Mouse (Mus musculus): ENCODE measurements around the gene F3. TPM values are rescaled to one million over a fixed set of nuclear protein-coding genes. Genes with fewer than 3 reads are reported as not detected.

The F3 gene
- polyA plus RNA-seq, 1 experiment = 15.6 TPM

- H3K4me3 ChIP-seq (ENCODE audit: insufficient read depth, poor library complexity, severe bottlenecking) = no peak overlapping the region
- H3K79me2 ChIP-seq (ENCODE audit: control insufficient read depth, insufficient read depth) = no peaks in the 10 kb centered on the region
- no peaks in the 10 kb centered on the region for H3K36me3 ChIP-seq (ENCODE audit: control insufficient read depth, insufficient read depth)
- H3ac ChIP-seq (ENCODE audit: control insufficient read depth, insufficient read length, low read depth) = no peak overlapping the region
- no peaks in the 10 kb centered on the region for H3K79me3 ChIP-seq (ENCODE audit: low read depth)
- TF ChIP-seq FOSL1 (IDR thresholded peaks at IDR 0.05; ENCODE audit: insufficient read depth, low read length, poor library complexity, severe bottlenecking) (no peak), MAX (IDR thresholded peaks at IDR 0.05) (no peak), CTCF (IDR thresholded peaks at IDR 0.05; ENCODE audit: control insufficient read depth, insufficient read depth, insufficient read length) (no peak), USF1 (IDR thresholded peaks at IDR 0.05; ENCODE audit: low read depth) (no peak), MYOD1 (IDR thresholded peaks at IDR 0.05; ENCODE audit: control insufficient read depth, insufficient read length, low read depth) (no peak), CEBPB (IDR thresholded peaks at IDR 0.05; ENCODE audit: low read depth) (no peak), MYOG (IDR thresholded peaks at IDR 0.05; ENCODE audit: control insufficient read depth, extremely low read depth, insufficient read length) (no peak)
- H3K27me3 ChIP-seq (ENCODE audit: control insufficient read depth, insufficient read depth, insufficient read length) = no peaks in the 10 kb centered on the region
Observed at GRCm38 (mm10) chr3:121689697-121690096, 33.6 kb upstream of the F3 start.

GRCm38 (mm10) chr3:121693001-121693730 is 30.2 kb upstream of the F3 start:
- no peak for TF ChIP-seq CTCF (IDR thresholded peaks at IDR 0.05; ENCODE audit: control insufficient read depth, insufficient read depth, insufficient read length)
- TF ChIP-seq MYOG (IDR thresholded peaks at IDR 0.05; ENCODE audit: control insufficient read depth, extremely low read depth, insufficient read length) = no peak
- TF ChIP-seq MYOD1 (IDR thresholded peaks at IDR 0.05; ENCODE audit: control insufficient read depth, insufficient read length, low read depth) = no peak
- TF ChIP-seq MAX (IDR thresholded peaks at IDR 0.05) = no peak
- no peak for TF ChIP-seq USF1 (IDR thresholded peaks at IDR 0.05; ENCODE audit: low read depth)
- Histone ChIP-seq H3K79me3 (ENCODE audit: low read depth) (no peaks in the 10 kb centered on the region), H3K4me3 (ENCODE audit: insufficient read depth, poor library complexity, severe bottlenecking) (no peak overlapping the region), H3ac (ENCODE audit: control insufficient read depth, insufficient read length, low read depth) (no peak overlapping the region), H3K27me3 (ENCODE audit: control insufficient read depth, insufficient read depth, insufficient read length) (no peaks in the 10 kb centered on the region), H3K36me3 (ENCODE audit: control insufficient read depth, insufficient read depth) (no peaks in the 10 kb centered on the region), H3K79me2 (ENCODE audit: control insufficient read depth, insufficient read depth) (no peaks in the 10 kb centered on the region)

- TF ChIP-seq MYOD1 (IDR thresholded peaks at IDR 0.05; ENCODE audit: control insufficient read depth, insufficient read length, low read depth) (no peak), CEBPB (IDR thresholded peaks at IDR 0.05; ENCODE audit: low read depth) (no peak), FOSL1 (IDR thresholded peaks at IDR 0.05; ENCODE audit: insufficient read depth, low read length, poor library complexity, severe bottlenecking) (no peak), MAX (IDR thresholded peaks at IDR 0.05) (no peak), CTCF (IDR thresholded peaks at IDR 0.05; ENCODE audit: control insufficient read depth, insufficient read depth, insufficient read length) (no peak), MYOG (IDR thresholded peaks at IDR 0.05; ENCODE audit: control insufficient read depth, extremely low read depth, insufficient read length) (no peak), USF1 (IDR thresholded peaks at IDR 0.05; ENCODE audit: low read depth) (no peak)
- no peaks in the 10 kb centered on the region for H3K79me3 ChIP-seq (ENCODE audit: low read depth)
- H3K27me3 ChIP-seq (ENCODE audit: control insufficient read depth, insufficient read depth, insufficient read length) = no peaks in the 10 kb centered on the region
- no peaks in the 10 kb centered on the region for H3K36me3 ChIP-seq (ENCODE audit: control insufficient read depth, insufficient read depth)
- no peaks in the 10 kb centered on the region for H3K79me2 ChIP-seq (ENCODE audit: control insufficient read depth, insufficient read depth)
- no peak overlapping the region for H3ac ChIP-seq (ENCODE audit: control insufficient read depth, insufficient read length, low read depth)
- H3K4me3 ChIP-seq (ENCODE audit: insufficient read depth, poor library complexity, severe bottlenecking) = no peak overlapping the region
Observed at GRCm38 (mm10) chr3:121693746-121694145, 29.6 kb upstream of the F3 start.

- Histone ChIP-seq H3K4me3 (ENCODE audit: insufficient read depth, poor library complexity, severe bottlenecking) (no peak overlapping the region), H3K27me3 (ENCODE audit: control insufficient read depth, insufficient read depth, insufficient read length) (no peaks in the 10 kb centered on the region), H3K79me2 (ENCODE audit: control insufficient read depth, insufficient read depth) (no peaks in the 10 kb centered on the region), H3ac (ENCODE audit: control insufficient read depth, insufficient read length, low read depth) (no peak overlapping the region), H3K36me3 (ENCODE audit: control insufficient read depth, insufficient read depth) (no peaks in the 10 kb centered on the region), H3K79me3 (ENCODE audit: low read depth) (no peaks in the 10 kb centered on the region)
- TF ChIP-seq CEBPB (IDR thresholded peaks at IDR 0.05; ENCODE audit: low read depth) (no peak), CTCF (IDR thresholded peaks at IDR 0.05; ENCODE audit: control insufficient read depth, insufficient read depth, insufficient read length) (no peak), MYOG (IDR thresholded peaks at IDR 0.05; ENCODE audit: control insufficient read depth, extremely low read depth, insufficient read length) (no peak), FOSL1 (IDR thresholded peaks at IDR 0.05; ENCODE audit: insufficient read depth, low read length, poor library complexity, severe bottlenecking) (no peak), MAX (IDR thresholded peaks at IDR 0.05) (no peak), MYOD1 (IDR thresholded peaks at IDR 0.05; ENCODE audit: control insufficient read depth, insufficient read length, low read depth) (no peak), USF1 (IDR thresholded peaks at IDR 0.05; ENCODE audit: low read depth) (no peak)
Observed at GRCm38 (mm10) chr3:121697169-121697568, 26.2 kb upstream of the F3 start.

GRCm38 (mm10) chr3:121699401-121699800 is 23.9 kb upstream of the F3 start:
- Histone ChIP-seq H3K27me3 (ENCODE audit: control insufficient read depth, insufficient read depth, insufficient read length) (no peaks in the 10 kb centered on the region), H3K79me2 (ENCODE audit: control insufficient read depth, insufficient read depth) (no peaks in the 10 kb centered on the region), H3K79me3 (ENCODE audit: low read depth) (no peaks in the 10 kb centered on the region), H3ac (ENCODE audit: control insufficient read depth, insufficient read length, low read depth) (no peak overlapping the region), H3K4me3 (ENCODE audit: insufficient read depth, poor library complexity, severe bottlenecking) (no peak overlapping the region), H3K36me3 (ENCODE audit: control insufficient read depth, insufficient read depth) (no peaks in the 10 kb centered on the region)
- no peak for TF ChIP-seq CEBPB (IDR thresholded peaks at IDR 0.05; ENCODE audit: low read depth)
- no peak for TF ChIP-seq MYOD1 (IDR thresholded peaks at IDR 0.05; ENCODE audit: control insufficient read depth, insufficient read length, low read depth)
- TF ChIP-seq MAX (IDR thresholded peaks at IDR 0.05) = no peak
- no peak for TF ChIP-seq USF1 (IDR thresholded peaks at IDR 0.05; ENCODE audit: low read depth)
- no peak for TF ChIP-seq FOSL1 (IDR thresholded peaks at IDR 0.05; ENCODE audit: insufficient read depth, low read length, poor library complexity, severe bottlenecking)
- TF ChIP-seq CTCF (IDR thresholded peaks at IDR 0.05; ENCODE audit: control insufficient read depth, insufficient read depth, insufficient read length) = no peak
- no peak for TF ChIP-seq MYOG (IDR thresholded peaks at IDR 0.05; ENCODE audit: control insufficient read depth, extremely low read depth, insufficient read length)
